Mouse (Mus musculus): ENCODE measurements around the gene Fez1. TPM values are rescaled to one million over a fixed set of nuclear protein-coding genes. Genes with fewer than 3 reads are reported as not detected.

The Fez1 gene
- total RNA-seq, 1 experiment = 5.0 TPM

DNA sequence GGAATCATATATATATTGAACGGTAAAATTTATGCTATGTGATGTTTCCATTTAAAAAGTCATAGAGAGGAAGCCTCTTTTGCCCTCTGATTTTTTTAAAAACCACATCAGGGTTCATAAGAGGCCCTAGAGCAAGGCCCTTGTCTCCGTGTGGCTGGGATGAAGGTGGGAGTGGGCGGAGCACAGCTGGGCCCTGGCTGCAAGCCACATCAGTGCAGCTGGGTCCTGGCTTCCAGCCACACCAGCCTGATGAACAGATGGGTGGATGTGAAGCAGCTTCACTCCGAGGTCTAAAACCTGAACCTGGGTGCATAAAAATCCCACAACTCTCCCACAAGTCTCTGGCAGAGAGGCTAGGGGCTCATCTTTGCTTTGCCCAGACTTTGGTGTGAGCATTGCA is 83.8 kb downstream of the Fez1 start:
- no peak for DNase-seq (ENCODE audit: low read depth, low spot score)
- no peaks in the 10 kb centered on the region for H3K36me3 ChIP-seq (ENCODE audit: control insufficient read depth, insufficient read depth, low read length, poor library complexity, severe bottlenecking)
- TF ChIP-seq ZC3H11A (IDR thresholded peaks at IDR 0.05; ENCODE audit: borderline replicate concordance, low read depth, low read length) (no peak), MAFK (IDR thresholded peaks at IDR 0.05; ENCODE audit: insufficient read depth, low read depth, low read length) (no peak), HCFC1 (IDR thresholded peaks at IDR 0.05; ENCODE audit: borderline replicate concordance, insufficient read depth, low read length) (no peak), CHD2 (IDR thresholded peaks at IDR 0.05; ENCODE audit: low read depth, low read length) (no peak)
- H3K4me1 ChIP-seq (ENCODE audit: control insufficient read depth in 2 of 2, insufficient read depth in 2 of 2, low read length in 2 of 2, poor library complexity in 1 of 2) = 0 out of 4 replicates have a peak, but pooled peaks cover 0 to 2% of the 10 kb centered on the region in 2 experiments
- in situ Hi-C loops (cut with MboI; ENCODE audit: low sequenced_read_pairs in 2 of 2, unreplicated experiment in 2 of 2) = no loop called here
- no peak overlapping the region for H3K9ac ChIP-seq (ENCODE audit: insufficient read depth, low read depth, low read length, poor library complexity, severe bottlenecking)
- H3K4me3 ChIP-seq (ENCODE audit: insufficient read depth in 1 of 2, low read depth in 1 of 2, low read length in 2 of 2, poor library complexity in 1 of 2, severe bottlenecking in 1 of 2) = no peak overlapping the region
- H3K27ac ChIP-seq (ENCODE audit: insufficient read depth, low read depth, low read length, poor library complexity, severe bottlenecking) = no peak overlapping the region
- H3K9me3 ChIP-seq (ENCODE audit: control insufficient read depth, insufficient read depth, low read depth, low read length) = no peaks in the 10 kb centered on the region

DNA sequence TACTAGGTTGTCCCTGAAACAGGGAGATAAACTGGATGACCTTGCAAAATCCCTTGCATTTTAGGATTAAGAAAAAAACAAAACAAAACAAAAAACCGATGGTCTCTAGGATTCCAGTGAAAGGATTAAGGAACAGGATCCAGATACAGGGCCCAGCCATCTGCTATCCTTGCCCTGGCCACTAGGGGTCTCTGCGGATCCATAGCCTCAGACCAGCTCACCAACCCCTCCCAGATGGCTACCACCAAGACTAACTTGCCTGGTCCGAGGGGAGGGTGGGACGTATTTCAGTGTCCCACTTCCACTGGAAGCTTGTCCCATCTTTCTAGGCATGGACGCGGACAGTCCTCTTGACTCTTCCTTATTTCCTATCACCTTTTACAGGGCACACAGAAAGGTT is 94.7 kb downstream of the Fez1 start:
- in situ Hi-C loops (cut with MboI; ENCODE audit: low sequenced_read_pairs in 2 of 2, unreplicated experiment in 2 of 2) = no loop called here
- TF ChIP-seq HCFC1 (IDR thresholded peaks at IDR 0.05; ENCODE audit: borderline replicate concordance, insufficient read depth, low read length) = no peak
- TF ChIP-seq ZNF384 (IDR thresholded peaks at IDR 0.05; ENCODE audit: low read depth, low read length) = 0 out of 2 replicates have a peak, but pooled peaks have one; percentile 9
- TF ChIP-seq MAFK (IDR thresholded peaks at IDR 0.05; ENCODE audit: insufficient read depth, low read depth, low read length) = 0 out of 2 replicates have a peak, but pooled peaks have one; percentile 17
- TF ChIP-seq ZC3H11A (IDR thresholded peaks at IDR 0.05; ENCODE audit: borderline replicate concordance, low read depth, low read length) = peak; percentile 84; the same call in 1 of the 2 replicates
- no peak for TF ChIP-seq CHD2 (IDR thresholded peaks at IDR 0.05; ENCODE audit: low read depth, low read length)
- Histone ChIP-seq H3K9me3 (ENCODE audit: control insufficient read depth, insufficient read depth, low read depth, low read length) (no peaks in the 10 kb centered on the region), H3K4me3 (ENCODE audit: insufficient read depth in 1 of 2, low read depth in 1 of 2, low read length in 2 of 2, poor library complexity in 1 of 2, severe bottlenecking in 1 of 2) (no peak overlapping the region), H3K9ac (ENCODE audit: insufficient read depth, low read depth, low read length, poor library complexity, severe bottlenecking) (peak overlapping the region; percentile 2; the same call in 1 of the 2 replicates), H3K27ac (ENCODE audit: insufficient read depth, low read depth, low read length, poor library complexity, severe bottlenecking) (no peak overlapping the region), H3K36me3 (ENCODE audit: control insufficient read depth, insufficient read depth, low read length, poor library complexity, severe bottlenecking) (no peaks in the 10 kb centered on the region), H3K4me1 (ENCODE audit: control insufficient read depth in 2 of 2, insufficient read depth in 2 of 2, low read length in 2 of 2, poor library complexity in 1 of 2) (peaks cover 0 to 3% of the 10 kb centered on the region in 2 experiments; a peak in 1 of 4 replicates)
- DNase-seq (ENCODE audit: low read depth, low spot score) = peak; percentile 66

DNA sequence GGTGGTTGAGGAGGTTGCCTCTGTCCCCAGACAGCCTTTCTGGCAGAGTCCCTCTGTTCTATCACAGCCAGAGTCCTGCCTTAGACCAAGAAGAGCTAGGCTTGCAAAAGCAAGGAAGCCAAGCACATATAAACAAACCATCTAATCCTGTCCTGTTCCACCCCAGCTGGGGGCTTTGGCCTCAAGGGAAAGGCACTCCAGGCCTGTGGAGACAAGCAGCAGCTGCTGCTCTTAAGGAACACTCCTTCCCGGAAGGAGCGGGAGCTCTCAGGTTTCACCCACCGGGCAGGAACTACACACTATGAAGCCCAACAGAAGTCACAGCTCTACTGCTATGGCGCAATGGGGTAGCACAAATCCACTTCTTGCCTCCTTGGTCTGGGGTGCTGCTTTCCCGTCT is 95.3 kb downstream of the Fez1 start:
- H3K9me3 ChIP-seq (ENCODE audit: control insufficient read depth, insufficient read depth, low read depth, low read length) = no peaks in the 10 kb centered on the region
- no peak for DNase-seq (ENCODE audit: low read depth, low spot score)
- H3K4me3 ChIP-seq (ENCODE audit: insufficient read depth in 1 of 2, low read depth in 1 of 2, low read length in 2 of 2, poor library complexity in 1 of 2, severe bottlenecking in 1 of 2) = no peak overlapping the region
- TF ChIP-seq CHD2 (IDR thresholded peaks at IDR 0.05; ENCODE audit: low read depth, low read length) (no peak), MAFK (IDR thresholded peaks at IDR 0.05; ENCODE audit: insufficient read depth, low read depth, low read length) (no peak), ZC3H11A (IDR thresholded peaks at IDR 0.05; ENCODE audit: borderline replicate concordance, low read depth, low read length) (no peak), HCFC1 (IDR thresholded peaks at IDR 0.05; ENCODE audit: borderline replicate concordance, insufficient read depth, low read length) (no peak), ZNF384 (IDR thresholded peaks at IDR 0.05; ENCODE audit: low read depth, low read length) (no peak)
- in situ Hi-C loops (cut with MboI; ENCODE audit: low sequenced_read_pairs in 2 of 2, unreplicated experiment in 2 of 2) = no loop called here
- H3K4me1 ChIP-seq (ENCODE audit: control insufficient read depth in 2 of 2, insufficient read depth in 2 of 2, low read length in 2 of 2, poor library complexity in 1 of 2) = peaks cover 0 to 3% of the 10 kb centered on the region in 2 experiments; a peak in 1 of 4 replicates
- H3K9ac ChIP-seq (ENCODE audit: insufficient read depth, low read depth, low read length, poor library complexity, severe bottlenecking) = no peak overlapping the region; the same call in 1 of the 2 replicates
- H3K27ac ChIP-seq (ENCODE audit: insufficient read depth, low read depth, low read length, poor library complexity, severe bottlenecking) = no peak overlapping the region
- no peaks in the 10 kb centered on the region for H3K36me3 ChIP-seq (ENCODE audit: control insufficient read depth, insufficient read depth, low read length, poor library complexity, severe bottlenecking)

DNA sequence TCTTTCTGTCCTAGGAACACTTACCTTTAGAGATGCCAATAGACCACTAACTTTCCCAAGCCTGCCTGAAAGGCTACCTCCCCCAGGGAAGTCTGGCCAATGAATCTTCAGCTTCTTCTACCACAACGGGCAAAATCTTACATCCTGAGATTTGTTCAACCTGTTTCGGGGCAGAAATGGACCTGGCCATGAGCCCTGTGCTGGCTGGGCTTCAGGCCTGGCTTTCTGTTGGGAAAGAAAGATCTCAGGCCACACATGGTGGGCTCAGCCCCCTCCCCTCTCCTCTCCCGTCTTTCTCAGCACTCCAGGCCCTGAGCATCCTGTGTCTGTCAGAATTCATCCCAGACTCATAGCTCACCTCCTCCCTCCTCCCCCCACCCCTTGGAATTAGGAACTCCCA is 96.9 kb downstream of the Fez1 start:
- Histone ChIP-seq H3K4me3 (ENCODE audit: insufficient read depth in 1 of 2, low read depth in 1 of 2, low read length in 2 of 2, poor library complexity in 1 of 2, severe bottlenecking in 1 of 2) (no peak overlapping the region), H3K4me1 (ENCODE audit: control insufficient read depth in 2 of 2, insufficient read depth in 2 of 2, low read length in 2 of 2, poor library complexity in 1 of 2) (peaks cover 0 to 3% of the 10 kb centered on the region in 2 experiments; a peak in 1 of 4 replicates), H3K9ac (ENCODE audit: insufficient read depth, low read depth, low read length, poor library complexity, severe bottlenecking) (no peak overlapping the region), H3K36me3 (ENCODE audit: control insufficient read depth, insufficient read depth, low read length, poor library complexity, severe bottlenecking) (no peaks in the 10 kb centered on the region), H3K9me3 (ENCODE audit: control insufficient read depth, insufficient read depth, low read depth, low read length) (no peaks in the 10 kb centered on the region), H3K27ac (ENCODE audit: insufficient read depth, low read depth, low read length, poor library complexity, severe bottlenecking) (no peak overlapping the region)
- DNase-seq (ENCODE audit: low read depth, low spot score) = no peak
- in situ Hi-C loops (cut with MboI; ENCODE audit: low sequenced_read_pairs in 2 of 2, unreplicated experiment in 2 of 2) = no loop called here
- TF ChIP-seq ZC3H11A (IDR thresholded peaks at IDR 0.05; ENCODE audit: borderline replicate concordance, low read depth, low read length) = no peak
- no peak for TF ChIP-seq HCFC1 (IDR thresholded peaks at IDR 0.05; ENCODE audit: borderline replicate concordance, insufficient read depth, low read length)
- no peak for TF ChIP-seq MAFK (IDR thresholded peaks at IDR 0.05; ENCODE audit: insufficient read depth, low read depth, low read length)
- TF ChIP-seq ZNF384 (IDR thresholded peaks at IDR 0.05; ENCODE audit: low read depth, low read length) = no peak
- TF ChIP-seq CHD2 (IDR thresholded peaks at IDR 0.05; ENCODE audit: low read depth, low read length) = no peak
